Mouse (Mus musculus): ENCODE results near the gene Calr.
A peak's percentile ranks its signal among the peaks of the same experiment; 100 is the strongest.

Calr gene

DNA sequence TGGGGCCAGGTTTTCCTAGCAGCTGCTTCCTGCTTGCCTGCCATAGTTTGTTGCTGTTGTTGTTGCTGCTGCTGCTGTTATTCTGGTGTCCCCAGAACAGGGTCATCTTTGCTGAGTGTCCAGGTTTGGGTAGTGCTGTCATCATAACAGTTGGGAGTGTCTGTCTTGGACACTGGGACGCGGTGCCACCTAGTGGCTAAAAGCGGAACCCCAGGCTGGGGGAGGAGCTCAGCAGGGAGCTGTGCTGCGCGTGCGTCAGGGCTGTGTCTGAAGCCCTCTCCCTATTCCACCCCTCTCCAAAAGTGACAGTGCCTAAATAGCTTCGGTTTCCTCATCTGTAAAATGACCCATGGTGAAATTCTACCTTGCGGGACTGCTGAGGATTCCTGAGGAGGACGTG is 31.2 kb downstream of the Calr start:
- DNase-seq (ENCODE audit: low spot score in 2 of 2), result peak; percentile 90 to 91

DNA sequence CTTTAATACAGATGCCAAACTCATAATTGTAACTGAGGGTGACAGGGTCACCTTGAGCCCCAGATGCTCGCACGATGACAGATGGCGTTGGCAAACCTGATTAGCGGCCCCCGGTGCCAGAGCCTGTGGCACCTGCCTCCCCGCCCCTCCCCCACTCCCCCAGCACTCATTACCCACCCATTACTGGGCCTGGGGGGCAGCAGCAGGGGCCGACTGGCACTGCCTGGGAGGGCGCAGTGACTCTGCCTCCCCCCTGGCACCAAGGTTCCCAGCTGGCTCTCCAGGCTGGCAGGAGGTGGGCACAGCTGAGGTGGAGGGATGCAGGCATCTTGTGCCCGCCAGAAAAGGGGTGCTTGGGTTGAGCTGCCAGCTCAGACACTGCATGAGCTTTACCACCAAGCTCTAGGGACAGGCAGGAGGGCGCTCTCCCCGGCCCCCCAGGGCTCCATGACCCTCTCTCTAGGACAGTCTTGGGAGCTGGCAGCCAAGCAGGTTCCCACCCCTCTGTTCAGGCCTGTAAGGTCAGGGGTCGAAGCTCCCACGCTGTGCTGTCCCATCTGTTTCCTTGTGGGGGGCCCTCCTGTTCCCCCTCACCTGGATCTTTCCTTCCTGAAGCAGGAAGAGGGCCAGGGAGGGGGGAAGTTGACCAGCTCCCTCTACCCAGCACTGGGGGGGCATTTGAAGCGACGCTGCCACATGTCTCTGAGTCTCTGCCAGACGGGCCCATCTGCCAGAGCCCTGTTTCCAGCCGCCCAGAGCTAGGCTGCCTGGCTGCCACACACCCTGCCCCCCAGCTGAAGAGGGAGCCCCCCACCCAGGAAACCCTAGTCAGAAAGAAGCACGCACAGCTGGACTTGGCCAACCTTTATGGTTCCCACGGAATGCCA is 31.9 kb downstream of the Calr start:
- DNase-seq (ENCODE audit: low spot score in 2 of 2), result no peak

DNA sequence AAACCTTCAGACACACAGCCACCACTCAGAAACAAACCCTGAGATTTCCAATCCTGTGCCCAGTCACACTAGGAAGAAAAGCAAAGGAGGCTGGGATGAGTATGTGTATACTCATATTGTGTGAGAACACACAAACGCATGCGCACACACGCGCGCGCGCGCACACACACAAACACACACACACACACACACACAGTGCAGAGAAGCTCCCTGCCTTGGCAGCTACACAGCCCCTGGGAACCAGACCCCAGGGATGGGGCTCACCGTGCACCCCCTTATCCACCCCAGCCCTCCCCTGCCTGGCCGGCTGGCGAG is 32.5 kb downstream of the Calr start:
- DNase-seq (ENCODE audit: low spot score in 2 of 2), result no peak

DNA sequence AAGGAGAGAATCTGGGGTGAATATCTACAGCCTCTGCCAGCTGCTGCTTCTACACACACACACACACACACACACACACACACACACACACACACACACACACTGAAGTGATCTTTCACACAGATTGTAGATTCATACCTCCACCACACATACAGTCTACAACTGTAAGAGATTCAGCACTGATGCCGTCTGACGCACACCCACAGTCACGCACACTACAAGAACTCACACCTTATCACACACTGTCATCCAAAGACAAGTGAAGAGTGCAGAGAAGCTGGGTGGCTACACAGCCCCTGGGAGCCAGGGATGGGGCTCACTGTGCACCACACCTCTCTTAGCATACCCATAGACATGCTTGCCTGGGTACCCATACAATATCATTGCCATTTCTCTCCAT is 32.9 kb downstream of the Calr start:
- no peak for DNase-seq (ENCODE audit: low spot score in 2 of 2)

DNA sequence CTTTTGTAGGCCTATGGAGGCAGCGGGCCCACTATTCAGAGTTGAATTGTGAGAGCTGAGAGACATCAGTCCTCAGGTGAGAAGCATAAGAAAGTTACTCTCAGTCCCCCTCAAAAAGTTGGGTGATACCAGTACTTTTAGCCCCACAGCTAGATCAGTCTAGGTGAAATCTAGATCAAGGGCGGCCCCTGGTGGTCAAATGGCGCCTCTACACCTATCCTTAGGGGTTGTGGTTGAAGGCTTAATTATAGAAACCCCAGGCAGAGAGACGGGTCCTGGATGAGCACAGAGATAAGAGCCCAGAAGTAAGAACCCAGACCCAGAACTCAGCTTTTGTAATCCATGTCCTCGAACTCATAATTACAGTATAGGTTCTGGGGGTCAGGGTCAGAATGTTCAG is 33.7 kb downstream of the Calr start:
- DNase-seq (ENCODE audit: low spot score in 2 of 2), result peak in 1 of 2 experiments; percentile 83

DNA sequence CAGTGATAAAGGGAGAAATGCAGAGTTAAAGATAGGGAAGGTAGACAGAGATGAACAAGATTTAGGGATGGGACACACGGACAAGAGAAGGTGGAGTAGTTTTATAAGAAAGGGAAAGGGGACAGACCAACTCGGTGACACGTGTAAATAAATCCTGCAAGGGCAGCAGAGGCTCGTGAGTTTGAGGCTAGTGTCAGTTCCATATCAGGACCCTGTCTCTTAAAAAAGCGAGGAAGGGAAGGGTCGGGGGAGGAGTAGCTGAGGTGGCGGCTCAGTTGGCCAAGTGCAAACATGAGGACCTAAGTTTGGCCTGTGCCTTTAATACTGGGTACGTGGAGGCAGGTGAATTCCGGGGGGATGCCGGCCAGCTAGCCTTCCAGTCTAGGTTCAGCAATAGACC is 35.4 kb downstream of the Calr start:
- DNase-seq (ENCODE audit: low spot score in 2 of 2), result no peak

DNA sequence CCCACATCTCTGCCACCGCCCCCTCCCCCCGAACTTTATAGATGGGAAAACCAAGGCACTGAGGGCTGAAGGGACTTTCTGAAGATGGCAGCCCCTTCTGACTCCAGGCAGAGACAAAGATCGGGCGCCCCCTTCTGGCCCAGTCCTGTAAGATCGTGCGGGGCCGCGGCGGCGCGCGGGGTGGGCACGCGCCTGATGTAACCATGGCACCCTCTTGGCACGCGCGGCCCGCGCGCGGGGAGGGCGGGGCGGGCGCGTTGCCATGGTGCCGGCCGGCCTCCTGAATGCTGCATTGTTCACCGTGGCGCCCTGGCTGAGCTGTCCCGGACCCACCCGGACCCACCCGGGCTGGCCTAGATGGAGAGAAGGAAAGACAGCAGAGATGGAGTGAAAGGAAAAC is 35.8 kb downstream of the Calr start:
- peak; percentile 89 to 95 for DNase-seq (ENCODE audit: low spot score in 2 of 2)

DNA sequence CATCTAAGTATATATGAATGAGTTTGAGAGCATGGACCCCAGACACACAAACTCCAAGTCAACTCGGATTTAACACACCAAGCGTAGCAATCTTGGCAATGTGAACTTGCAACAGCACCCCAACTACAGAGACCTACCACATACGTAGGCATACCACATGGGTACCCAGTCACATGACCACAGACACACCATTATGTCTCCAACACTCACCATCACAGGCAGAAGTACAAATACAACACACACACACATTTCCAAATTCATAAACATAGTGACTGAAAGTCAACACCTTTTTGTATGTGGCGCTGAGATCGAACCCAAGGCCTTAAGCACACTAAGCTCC is 36.8 kb downstream of the Calr start:
- no peak for DNase-seq (ENCODE audit: low spot score in 2 of 2)

DNA sequence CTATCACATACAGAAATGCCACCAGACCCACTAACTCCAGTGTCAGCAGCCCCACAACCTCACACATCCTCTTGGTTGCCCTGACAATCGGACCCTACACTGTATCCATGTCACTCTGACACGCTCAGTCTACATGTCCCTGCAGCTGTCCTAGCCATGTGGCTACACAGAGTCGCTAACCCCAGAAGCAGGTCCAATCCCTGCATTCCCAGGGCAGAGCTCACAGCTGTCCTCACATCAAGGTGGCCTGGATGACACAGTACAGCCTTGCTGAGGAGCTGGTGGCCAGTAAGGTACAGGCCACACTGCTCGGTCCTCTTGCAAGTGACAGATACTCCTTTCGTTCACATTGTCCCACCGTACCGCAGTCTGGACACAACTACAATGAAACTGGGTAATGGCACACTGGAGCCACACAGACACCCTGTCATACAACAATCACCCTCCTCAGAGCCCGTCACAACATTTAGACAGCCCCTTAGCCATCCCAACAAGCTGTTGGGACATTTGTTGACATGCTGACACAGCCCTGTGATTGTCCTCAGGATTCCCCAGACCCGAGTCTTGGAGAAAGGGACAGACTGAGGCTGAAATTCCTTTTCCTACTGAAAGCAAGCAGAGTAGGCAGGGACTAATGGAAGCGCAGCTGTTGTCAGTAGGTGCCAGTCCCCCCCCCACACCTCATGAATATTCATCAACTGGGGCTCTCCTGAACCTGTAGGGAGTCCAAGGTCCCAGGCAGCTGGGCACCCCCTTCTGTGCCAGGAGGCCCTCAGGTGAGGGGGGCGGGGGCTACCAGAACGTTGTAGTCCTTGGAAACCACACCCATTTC is 37.4 kb downstream of the Calr start:
- DNase-seq (ENCODE audit: low spot score in 2 of 2), result no peak

DNA sequence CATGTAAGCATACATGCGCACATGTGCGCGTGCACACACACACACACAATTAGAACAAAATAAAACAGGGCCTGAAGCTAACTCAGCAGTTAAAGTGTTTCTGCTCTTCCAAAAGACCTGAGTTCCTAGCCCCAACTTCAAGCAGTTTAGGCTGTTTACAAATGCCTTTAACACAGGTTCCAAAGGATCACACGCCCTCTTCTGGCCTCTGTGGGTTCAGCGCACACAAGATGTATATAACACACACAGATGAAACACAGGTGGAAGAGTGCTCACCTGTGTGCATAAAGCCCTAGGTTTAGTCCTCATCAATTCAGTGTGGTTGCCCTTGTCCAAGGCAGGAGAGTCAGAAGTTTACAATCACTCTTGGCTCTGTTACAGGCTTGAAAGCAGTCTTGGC is 40.7 kb downstream of the Calr start:
- no peak for DNase-seq (ENCODE audit: low spot score in 2 of 2)

DNA sequence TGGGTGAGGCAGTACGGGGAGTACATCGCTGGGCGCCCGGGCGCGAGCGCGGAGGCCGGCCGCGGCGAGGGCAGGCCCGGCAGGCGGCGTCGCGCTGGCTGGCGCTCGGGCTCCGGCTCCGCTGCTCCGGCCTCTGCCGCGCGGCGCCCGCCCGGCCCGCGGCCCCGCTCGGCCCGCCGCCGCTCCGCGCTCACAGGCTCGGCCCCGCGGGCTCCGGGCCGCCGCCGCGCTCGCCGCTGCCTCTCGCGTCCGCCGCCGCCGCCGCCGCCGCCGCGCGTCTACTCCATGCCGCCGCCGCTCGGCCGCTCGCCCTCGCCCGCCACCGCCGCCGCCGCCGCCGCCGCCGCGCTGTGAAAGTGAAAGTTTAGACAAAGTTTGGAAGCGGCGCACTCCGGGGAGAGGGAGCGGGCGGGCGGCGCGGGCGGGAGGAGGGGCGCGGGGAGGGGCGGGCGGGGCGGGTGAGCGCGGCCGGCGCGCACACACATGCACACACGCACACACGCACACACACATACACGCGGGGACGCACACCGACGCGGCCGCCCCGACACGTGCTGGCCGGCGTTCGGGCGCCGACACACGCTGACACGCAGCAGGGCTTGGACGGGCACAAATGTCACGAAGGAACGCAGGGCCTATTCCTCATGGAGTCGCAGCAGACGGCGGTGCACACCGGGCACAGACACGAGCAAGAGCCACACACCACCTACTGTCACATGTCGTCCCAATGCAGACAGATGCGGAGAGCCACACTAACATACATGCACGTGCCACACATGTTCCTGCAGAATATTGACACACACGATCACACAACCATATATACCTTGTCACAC is 46.5 kb downstream of the Calr start, which contains the start of gene Nfix:
Gene Nfix (minus strand): TSS at position 346 of the 833 bp plus-strand sequence.
- DNase-seq (ENCODE audit: low spot score in 2 of 2), result peak in 1 of 2 experiments; percentile 48

DNA sequence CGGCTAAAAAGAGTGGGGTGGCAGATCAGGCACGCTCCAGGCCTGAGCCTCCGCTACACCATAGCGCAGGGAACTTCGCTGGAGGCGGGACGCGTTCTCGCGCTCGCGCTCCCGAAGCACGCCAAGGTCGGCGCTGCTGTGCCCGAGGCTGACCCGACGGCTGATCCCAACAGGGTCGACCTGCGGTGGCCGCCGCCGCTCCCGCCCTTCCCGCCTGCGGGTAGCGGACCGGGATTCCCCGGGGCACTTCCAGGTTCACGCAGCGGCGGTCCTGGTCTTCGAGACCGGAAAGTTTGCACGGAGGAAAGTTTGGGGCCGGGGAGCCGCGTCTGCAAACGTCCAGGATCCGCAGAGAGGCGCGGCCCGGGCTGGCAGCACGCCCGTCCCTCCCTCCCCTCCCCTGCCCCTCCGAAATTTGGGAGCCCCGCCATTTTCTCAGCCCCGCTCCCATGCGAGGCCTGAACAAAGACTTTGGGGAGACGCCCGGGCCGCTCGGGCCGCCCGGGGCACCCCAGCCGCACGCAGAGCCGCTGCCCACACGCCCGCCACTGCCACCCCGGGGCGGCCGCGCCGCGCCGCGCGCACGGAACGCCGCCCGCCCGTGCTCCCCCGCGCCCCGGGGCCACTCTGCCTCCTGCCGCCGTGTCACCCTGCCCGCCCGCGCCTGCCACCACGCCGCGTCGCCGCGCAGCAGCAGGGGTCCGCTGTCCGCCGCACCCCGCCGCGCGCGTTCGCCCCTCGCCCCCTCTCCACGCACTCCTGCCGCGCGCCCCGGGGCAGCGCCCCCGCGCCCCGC is 47.4 kb downstream of the Calr start:
- DNase-seq (ENCODE audit: low spot score in 2 of 2), result peak in 1 of 2 experiments; percentile 50

DNA sequence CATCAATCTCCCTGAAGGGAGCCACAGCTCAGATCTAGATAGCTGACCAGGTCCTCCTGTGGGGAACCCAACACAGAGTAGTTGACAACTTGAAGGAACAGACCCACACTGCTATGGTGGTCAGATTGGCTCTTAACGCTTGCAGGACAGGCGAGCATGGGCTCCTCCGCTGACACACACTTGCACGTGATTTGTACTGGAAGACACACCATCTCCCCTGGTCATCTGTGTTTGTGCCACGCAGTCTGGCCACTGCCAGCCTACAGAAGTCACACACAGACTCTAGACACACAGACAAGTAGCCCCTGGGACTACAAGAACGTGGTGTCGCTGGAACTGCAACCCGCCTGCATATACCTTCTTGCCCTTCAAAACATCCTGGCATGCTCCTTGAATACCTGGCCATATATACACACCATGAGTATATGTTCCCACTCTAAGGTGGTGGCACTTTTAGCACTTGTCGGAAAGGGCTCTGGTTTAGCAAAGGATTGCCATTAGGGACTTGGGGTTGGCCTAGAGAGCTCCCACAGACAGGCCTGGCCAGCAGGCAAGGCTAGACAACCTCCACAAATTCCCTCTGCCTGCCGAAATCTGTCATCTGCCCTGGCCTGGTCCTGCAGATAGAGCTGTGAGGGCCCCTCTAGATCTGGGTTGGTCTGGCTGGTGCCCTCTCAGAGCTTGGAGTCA is 48.1 kb downstream of the Calr start:
- DNase-seq (ENCODE audit: low spot score in 2 of 2), result no peak

DNA sequence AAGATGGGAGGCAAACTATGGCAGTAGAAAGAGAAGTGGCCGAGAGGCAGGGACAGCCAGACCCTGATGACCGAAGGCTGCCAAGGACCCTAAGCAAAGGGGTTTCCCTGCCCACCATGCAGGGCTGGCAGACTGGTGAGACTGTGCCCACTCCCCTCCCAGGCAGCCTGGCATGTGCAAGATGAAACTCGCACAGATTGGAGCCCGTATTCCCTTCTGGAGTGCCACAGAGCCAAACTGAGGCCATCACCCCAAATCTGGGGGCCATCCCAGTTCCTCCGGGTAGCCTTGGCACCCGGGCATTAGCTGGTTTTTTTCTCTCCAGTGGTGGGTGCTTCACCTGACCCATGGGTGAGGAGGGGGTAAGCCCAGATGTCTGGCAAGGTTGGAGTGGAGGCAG is 48.8 kb downstream of the Calr start:
- no peak for DNase-seq (ENCODE audit: low spot score in 2 of 2)

DNA sequence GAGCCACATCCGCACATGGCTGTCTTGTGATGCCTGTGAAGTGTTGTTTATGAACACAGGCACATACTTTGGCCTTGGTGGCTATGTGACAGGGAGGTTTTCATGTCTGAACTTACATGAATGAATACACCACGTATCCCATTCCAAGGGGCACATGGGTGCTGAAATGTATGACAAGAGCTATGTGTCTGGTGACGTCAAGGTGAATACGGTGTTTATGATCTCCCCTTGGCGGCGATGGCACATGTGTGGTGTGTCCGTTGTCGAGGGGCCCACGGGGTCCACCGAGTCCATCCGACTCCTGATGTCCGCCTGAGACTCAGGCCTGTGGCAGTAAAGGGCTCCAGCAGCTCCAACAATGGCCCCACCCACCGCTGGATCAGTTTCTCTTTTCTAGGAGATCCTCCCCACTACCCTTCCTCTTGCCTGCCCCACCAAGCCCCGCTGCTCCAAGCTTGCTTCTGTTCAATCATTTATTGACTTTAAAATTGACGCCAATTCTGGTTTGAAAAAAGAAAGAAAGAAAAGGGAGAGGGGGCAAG is 49.4 kb downstream of the Calr start:
- no peak for DNase-seq (ENCODE audit: low spot score in 2 of 2)

DNA sequence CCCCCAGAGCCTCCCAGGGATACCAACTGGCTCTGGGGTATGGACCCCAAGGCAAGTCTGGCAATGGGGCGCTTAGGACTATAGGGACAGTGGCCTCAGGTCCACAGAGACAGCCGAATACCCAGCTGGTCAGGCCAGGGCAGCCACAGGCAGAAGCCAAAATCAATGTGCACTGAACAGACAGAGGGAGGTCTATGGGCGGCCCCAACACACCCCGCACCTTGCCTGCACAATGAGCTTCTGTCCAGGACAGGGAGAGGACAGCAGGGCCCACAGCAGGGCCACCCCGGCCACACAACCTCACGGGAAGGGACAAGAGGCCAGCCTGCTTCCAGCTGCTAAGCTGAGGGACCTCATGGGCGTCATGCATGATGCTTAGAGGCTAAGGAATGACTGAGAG is 52.2 kb downstream of the Calr start:
- DNase-seq (ENCODE audit: low spot score in 2 of 2), result no peak

DNA sequence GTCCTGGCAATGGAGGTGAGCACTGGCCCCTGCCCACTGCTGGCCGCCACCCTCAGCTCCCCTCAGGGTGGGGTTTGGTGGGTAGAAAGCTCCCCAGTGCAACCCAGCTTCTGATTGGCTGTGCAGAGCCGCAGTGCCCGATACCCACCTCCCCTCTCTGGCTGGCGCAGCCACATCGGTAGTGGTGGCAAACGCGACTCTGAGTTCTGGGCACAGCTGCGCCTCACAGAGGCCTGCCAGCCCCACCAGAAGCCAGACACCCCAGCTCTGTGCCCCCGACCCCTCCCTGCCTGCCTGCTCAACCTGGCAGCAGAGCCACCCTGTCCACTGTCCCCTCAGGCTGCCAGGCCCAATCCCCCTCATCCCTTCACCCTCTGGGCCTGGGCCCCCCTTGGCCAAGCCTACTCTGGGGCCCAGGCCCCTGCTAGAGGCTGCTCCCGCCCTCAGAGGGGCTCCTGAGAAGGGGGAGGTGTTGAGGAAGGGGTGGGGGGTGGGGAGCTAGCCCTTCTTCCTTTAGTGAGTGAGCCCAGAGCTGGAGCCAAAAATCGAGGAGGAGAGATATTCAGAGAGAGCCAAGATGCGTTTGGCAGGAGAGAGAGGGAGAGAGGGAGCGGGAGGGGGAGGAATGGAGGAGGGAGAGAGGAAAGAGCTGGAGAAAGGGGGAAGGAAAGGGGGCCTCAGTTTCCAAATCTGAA is 52.8 kb downstream of the Calr start:
- peak in 1 of 2 experiments; percentile 70 for DNase-seq (ENCODE audit: low spot score in 2 of 2)

DNA sequence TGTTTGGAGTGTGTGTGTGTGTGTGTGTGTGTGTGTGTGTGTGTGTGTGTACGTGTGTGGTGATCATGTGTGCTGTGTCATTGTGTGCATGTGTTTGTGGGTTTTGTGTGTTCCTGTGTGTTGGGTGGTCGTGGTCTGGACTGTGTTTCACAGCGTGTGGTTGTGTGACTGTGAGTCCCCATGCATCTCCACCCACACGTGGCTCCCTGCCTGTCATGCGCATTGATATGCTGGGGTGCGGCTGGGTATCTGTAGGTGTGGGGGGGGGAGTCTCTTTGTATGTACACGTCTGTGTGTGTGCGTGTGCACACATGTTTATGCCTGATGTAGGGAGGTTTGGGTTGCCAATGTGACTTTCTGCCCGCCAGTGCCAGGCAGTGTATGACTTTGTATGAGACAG is 53.6 kb downstream of the Calr start:
- DNase-seq (ENCODE audit: low spot score in 2 of 2), result no peak

DNA sequence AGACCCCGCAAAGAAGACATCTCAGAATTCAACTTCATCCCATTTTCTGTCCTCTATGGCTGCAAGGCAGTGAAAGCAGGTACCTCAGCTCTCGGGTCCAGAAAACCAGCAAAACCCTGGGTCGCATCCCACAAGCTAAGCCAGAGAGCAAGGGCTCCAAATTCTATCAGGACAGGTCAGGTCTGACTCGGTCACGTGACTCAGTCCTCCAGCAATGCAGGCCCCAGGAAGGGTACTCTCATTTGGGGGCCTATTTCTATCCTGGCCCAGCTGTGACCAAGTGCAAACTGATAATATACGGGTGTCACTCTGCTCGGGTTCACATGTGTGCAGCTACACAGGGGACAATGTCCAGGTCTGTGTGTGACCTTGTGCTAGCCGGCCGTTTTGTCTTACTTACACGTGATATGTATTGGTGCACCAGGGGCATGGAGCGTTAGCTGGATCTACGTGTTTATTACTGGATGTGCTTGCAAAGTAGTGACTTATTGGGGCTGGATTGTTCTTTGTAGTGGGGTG is 54.2 kb downstream of the Calr start:
- no peak for DNase-seq (ENCODE audit: low spot score in 2 of 2)

Measured in frontal cortex, postnatal 10 days (tissue).